Mouse (Mus musculus): ENCODE data around the gene Ddx20.

The Ddx20 gene

DNA sequence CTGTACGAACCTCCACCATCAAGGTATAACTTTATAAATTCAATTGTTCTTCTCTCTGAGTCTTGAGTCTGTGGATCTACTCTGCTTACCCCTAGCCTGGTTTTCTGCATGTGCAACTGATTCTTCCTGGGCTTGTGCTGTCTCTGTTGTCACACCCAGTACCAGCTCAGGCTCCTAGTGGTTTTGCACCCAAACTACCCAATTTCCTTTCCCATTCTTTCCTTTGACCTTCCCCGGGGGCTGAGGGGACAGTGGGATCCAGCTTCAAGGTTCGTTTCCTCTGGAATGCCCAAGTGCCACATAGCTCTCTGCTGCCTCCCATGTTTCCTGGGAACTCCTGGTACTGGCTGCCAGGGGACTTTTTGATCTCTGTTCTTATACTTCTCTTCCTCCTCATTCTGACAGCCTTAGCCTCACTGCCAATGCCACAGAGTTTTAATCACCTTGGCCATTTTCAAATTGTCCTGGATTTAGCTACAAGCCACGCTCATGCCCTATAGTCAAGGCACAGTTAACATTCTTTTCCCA, 20.3 kb downstream of the Ddx20 start:
- no peak for DNase-seq (ENCODE audit: low read depth, low spot score)

DNA sequence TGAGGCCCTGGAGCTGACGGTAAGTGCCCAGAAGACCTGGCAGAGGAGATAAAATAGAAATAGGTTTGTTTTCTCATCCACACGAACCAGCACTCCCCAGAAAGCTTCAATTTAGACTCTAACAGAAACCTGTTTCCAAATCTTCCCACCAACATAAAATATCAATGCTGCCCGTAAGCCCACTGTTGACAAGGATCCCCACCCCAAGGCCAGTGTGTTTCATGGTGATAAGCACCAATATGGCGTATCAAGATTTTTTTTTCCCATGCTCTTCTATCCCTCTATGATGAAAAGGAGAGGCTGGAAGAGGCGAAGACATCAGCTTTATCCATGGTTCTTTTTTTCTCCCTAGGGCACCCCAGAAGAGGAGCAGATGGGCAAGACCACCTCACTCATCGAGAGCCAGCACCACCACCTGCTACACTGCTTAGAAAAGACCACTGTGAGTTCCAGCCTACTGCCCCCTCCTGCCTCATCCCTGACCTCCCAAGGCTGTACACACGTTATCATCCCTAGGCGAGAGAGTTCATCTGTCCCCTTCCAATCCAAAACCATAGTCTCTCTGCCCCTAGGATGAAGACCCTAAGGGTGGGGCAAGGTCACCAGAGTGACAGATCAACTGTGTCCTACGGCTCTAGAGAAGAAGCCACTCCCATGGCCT, 22.1 kb downstream of the Ddx20 start:
- no peak for DNase-seq (ENCODE audit: low read depth, low spot score)

DNA sequence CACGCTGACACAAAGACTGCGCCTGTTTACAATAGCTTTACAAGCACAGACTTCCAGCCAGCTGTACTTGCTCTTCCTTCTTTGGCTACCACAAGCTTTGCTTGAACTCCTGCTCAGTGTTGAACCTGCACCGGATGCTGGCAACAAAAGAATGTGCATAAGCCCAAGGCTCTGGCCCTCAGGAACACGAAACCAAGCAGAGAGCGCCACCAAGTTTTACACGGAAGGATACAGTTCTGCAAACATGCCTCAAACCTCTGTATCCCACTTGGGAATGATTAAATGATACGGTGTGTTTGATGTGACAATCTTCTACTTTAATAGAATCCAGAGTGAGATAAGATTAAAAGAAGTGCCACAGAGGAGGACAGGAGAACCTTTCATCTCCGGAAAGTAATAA, 24.3 kb downstream of the Ddx20 start:
- DNase-seq (ENCODE audit: low read depth, low spot score), result no peak

DNA sequence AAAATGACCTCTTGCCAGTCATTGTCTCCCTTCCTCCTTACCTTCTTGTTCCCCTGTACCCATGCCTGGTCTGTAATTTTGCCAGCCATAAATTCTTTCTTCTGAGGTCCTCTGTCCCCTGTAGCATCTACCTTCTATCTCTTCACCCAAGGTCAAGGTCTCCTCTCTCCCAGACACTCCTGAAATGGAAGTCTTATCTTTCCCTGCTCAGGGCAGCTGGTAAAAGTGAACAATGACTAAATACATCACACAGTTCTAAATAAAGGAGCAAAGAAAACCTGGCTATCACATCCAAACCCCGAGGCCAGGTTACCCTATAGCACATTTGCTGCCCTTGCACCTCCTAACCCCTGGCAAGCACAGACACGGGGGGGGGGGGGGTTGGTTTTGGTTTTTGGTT, 26.8 kb downstream of the Ddx20 start:
- no peak for DNase-seq (ENCODE audit: low read depth, low spot score)

DNA sequence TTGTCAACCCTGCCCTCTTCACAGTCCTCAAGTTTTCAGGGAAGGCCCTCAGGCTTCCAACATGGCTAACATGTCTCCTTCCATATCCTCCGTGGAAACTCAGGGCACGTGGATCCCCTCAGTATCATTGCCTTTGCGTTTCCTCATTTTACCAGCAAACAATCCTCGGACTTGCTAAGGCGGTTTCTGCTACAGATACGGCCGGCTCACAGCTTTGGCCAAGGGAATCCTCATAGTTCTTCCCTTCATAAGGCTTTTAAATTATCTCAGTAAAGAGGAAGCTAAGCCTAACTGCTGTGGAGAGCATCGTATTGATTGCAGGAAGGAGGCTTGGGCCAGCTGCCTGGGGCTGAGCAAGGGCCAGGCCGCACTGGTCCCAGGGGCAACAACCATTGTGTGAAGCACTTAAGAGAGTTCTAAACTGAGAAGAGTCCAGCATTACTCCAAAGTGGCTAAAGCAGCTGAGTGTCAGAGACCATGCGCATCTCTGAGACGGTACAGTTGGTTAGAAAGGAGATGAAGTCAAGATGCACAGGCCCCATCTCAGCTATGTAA, 32.3 kb downstream of the Ddx20 start:
- DNase-seq (ENCODE audit: low read depth, low spot score), result no peak

DNA sequence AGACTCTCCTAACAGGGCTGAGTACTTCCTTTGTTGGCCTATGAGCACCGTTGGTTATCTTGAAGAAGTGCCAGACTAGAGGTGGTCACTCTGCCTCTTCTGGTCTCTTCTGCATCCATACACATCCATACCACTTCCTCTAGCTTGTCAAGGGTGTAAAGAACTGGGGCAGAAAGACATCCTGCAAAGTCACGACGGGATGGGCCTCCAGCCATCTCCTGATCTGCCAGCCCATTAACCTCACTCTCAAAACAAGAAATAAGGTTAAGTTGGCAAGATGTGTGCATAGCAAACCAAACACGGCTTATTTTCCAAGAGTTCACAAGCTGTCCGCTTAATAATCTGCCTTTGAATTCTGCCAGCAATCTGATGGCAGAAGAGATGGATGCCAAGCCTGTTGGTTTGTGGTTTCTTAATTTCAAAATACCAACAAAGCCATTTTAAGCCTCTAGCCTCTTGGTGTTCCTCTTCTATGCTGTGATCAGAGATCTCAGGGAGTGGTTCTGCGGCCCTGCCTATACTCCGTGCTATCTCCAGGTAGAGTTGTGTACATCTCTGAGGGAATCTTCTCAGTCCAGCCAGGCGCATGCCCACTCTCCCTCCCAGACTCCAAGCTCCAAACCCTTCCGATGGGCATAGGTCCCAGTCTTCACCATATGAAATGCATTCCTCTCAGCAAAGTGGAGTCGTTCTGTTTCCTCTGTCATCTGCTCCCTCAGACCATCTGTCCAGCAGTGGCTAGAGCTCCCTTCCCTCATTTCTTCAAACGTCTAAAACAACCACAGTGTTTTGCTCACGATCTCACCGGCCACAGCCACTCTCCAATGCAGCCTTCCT, 33.6 kb downstream of the Ddx20 start:
- DNase-seq (ENCODE audit: low read depth, low spot score), result no peak

DNA sequence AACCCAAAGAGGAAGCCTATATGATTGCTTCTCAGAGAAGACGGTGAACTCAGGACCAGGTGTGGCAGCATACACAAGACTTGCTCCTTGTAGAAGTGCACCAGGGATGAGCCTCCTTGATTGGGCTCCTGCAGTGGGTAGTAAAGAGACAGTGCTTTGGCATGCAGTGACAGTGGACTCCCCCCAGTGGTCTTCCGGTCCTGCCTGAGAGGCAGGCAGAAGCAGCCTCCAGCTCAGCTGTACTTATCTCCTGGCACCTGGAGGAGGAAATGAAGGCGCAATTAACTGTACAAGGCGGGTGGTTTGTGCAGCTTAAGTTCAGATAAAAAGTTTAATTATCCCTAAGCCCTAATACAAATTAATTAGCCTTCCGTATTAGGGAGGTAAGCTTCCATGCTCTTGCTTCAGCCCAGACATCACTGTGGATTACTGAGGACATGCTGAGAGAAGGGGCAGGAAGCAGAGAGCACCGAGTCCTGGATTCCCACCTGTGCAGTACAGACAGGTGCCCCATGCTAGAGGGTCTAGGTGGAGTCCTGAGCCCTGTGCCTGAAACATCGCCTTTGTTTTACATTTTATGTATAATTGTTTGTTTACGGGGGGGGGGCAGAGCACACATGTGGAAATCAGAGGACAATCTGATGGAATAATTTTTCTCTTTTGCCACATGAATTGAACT, 38.3 kb downstream of the Ddx20 start:
- no peak for DNase-seq (ENCODE audit: low read depth, low spot score)

DNA sequence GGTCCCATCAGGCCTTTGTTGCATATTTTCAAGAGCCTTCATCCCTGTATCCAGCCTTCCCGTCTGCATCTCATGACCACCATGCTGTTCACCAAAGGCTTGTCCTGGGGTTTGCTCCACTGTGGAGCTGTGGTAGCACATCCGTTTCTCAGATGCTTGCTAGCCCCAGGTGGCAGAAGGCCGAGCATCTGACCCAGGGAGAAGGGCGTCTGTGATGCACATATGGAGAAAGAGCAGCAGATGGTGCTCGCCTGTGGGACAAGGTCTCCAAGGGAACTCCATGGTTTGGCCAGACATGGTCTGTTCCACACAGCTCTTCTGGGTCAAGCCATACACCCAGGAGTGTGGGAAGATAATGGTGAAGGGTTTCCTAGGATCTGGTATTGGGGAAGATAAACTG, 43.8 kb downstream of the Ddx20 start:
- DNase-seq (ENCODE audit: low read depth, low spot score), result no peak

DNA sequence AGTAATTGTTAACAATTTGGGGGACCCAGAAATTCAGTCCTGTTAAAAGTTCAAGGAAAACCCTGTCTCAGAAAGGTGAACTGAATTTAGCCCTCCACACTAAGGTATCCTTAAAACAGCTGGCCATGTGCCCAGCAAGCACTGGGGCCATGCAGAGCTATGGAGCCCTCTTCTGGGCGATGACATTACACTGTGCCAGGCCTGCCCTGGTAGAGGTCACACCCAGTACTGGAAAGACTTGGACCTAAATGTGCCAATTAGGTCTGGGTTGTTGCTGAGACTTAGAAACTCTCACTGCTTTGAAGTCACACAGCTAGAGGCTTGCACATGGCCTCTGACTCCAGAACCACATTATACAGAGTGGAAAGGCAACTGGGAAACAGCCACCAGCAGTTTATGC, 45.2 kb downstream of the Ddx20 start:
- no peak for DNase-seq (ENCODE audit: low read depth, low spot score)

DNA sequence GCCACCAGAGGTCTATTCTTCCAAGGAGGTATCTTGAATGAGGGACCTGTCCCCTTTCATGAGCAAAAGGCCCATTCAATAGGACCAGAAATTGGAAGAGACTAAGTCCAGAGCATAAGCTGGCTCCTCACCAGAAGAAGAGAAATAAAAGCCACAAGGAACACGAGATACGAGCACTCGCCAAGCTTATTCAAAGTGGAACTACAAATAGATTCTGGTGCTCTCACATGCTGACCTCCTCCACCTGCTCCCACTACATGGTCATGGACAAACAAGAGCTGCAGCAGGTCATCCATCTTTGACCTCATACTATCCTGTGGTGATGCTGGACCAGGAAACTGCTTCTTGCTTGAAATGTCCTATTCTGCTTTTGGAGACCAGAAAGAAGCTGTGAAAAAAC, 54.4 kb downstream of the Ddx20 start:
- no peak for DNase-seq (ENCODE audit: low read depth, low spot score)

DNA sequence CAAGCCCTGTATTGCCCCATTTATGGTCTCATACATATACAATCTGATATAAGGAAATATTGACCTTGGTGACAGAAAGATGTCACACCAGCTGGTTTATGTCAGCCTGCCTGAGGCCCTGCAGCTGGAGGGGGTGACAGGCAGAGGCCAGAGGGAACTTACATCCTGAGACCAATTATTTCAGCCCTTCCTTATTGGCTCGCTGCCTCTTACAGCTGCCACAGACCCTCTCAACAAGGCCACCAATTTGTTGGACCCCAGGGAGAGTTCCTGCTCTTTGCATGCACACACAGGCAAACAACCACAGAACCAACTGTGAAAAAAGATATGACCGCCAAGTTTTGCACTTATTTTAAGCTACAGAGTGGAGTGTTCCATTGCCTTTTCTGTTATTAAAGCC, 55.1 kb downstream of the Ddx20 start:
- no peak for DNase-seq (ENCODE audit: low read depth, low spot score)
